Mouse (Mus musculus): Measurements from ENCODE around the gene Ybx1.

DNA sequence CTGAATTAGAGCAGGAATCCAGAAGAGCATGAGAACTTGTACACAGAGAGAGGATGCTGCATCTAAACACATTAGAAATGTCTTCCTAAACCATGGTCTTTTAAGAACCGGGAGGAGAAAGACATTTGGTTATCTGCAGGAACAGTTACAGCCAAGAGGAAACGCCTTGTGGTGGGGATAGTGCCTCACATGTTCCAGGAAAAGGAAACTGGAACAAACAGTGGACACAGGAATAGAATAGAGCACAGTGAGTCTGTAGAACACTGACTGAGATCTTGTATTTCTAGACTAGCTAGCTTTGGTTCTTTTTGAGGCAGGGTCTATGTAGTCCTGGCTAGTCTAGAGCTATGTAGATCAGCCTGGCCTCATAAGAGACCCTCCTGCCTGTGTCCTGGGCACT, 19.2 kb downstream of the Ybx1 start:
- TF ChIP-seq EP300 (IDR thresholded peaks at IDR 0.05; ENCODE audit: low read depth), result peak; percentile 51
- no peak for TF ChIP-seq CTCF (IDR thresholded peaks at IDR 0.05; ENCODE audit: low read depth)
